Mouse (Mus musculus): ENCODE results near the gene Pdss2. TPM values are rescaled to one million over a fixed set of nuclear protein-coding genes. Genes with fewer than 3 reads are reported as not detected.
"Not testable (repeated sequence)": the region's sequence is repeated elsewhere in the genome, so short reads cannot be mapped to it uniquely, and the experiment has no call there.

Pdss2 gene
- polyA plus RNA-seq, 1 experiment from 2014 or later, result 13.2 TPM

DNA sequence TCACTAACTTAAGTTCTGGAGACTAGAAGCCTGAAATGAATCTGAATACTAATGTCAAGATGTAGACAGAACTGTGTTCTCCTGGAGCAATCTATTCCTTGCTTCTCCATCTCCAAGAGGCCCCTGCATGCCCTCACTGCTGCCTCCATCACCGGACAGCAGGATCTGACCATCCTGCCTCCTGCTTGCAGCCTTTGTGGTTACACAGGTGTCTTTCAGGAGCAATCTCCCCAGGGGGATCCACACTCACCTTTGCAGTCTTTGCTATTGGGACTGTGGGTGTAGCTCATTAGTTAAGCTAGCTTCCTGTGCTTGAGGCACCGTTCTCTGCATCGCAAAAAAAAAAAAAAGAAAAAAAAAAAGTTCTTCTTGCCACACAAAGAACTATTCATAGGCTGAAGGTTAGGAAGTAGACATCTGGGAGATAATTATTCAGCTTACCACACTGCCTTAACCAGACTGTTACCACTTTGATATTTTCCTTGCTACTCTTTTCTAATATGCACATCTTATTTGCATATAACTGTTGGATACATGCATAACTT is 23.0 kb downstream of the Pdss2 start:
- ATAC-seq (replicated peaks; ENCODE audit: insufficient number of reproducible peaks, insufficient read depth, low FRiP score, low read depth), result no peak
- H3K27ac ChIP-seq, result no peak overlapping the region
- no peak overlapping the region for H3K4me2 ChIP-seq
- WGBS, result 36% methylated on average over 3 of the region's 3 CpGs
- no peak overlapping the region for H3K4me3 ChIP-seq
- no peaks in the 10 kb centered on the region for H3K27me3 ChIP-seq
- H3K9ac ChIP-seq, result no peak overlapping the region
- 0 out of 2 replicates have a peak, but pooled peaks cover 4% of the 10 kb centered on the region for H3K36me3 ChIP-seq
- no peaks in the 10 kb centered on the region for H3K9me3 ChIP-seq (replicated peaks)
- H3K4me1 ChIP-seq (replicated peaks), result peaks cover 15% of the 10 kb centered on the region; the same call in 1 of the 2 replicates

- no peak for ATAC-seq (replicated peaks; ENCODE audit: insufficient number of reproducible peaks, insufficient read depth, low FRiP score, low read depth)
- peaks cover 15% of the 10 kb centered on the region; the same call in 1 of the 2 replicates for H3K4me1 ChIP-seq (replicated peaks)
- no peaks in the 10 kb centered on the region for H3K27me3 ChIP-seq
- H3K36me3 ChIP-seq, result no peaks in the 10 kb centered on the region
- H3K4me3 ChIP-seq, result no peak overlapping the region
- H3K9ac ChIP-seq, result no peak overlapping the region
- no peaks in the 10 kb centered on the region for H3K9me3 ChIP-seq (replicated peaks)
- no peak overlapping the region for H3K27ac ChIP-seq
- no peak overlapping the region for H3K4me2 ChIP-seq
- 48% methylated on average over 17 of the region's 17 CpGs for WGBS
Observed at GRCm38 (mm10) chr10:43245461-43246200, 24.3 kb downstream of the Pdss2 start.

DNA sequence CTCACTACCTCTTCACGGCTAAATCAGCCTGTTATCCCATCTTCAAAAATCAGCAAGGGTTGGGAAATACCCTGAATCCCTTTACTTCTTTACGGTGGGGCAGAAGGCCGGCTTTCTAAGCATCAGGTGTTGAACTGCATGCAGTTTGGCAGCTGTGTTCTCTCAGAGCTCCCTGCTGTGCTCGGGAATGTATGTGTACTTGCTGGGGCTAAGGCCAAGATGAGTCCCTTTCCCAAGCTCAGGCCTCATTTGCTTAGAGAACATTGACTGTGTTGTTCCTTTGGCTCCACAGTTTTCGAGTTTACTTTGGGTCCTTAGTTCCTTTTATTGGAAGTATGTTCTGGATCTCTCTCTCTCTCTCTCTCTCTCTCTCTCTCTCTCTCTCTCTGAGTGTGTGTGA is 26.7 kb downstream of the Pdss2 start:
- Histone ChIP-seq H3K27me3 (no peaks in the 10 kb centered on the region), H3K27ac (peak overlapping the region; percentile 10; the same call in 1 of the 2 replicates), H3K4me3 (no peak overlapping the region), H3K4me1 (replicated peaks) (peaks cover 21% of the 10 kb centered on the region), H3K9me3 (replicated peaks) (no peaks in the 10 kb centered on the region), H3K9ac (no peak overlapping the region), H3K4me2 (no peak overlapping the region), H3K36me3 (no peaks in the 10 kb centered on the region)
- ATAC-seq (replicated peaks; ENCODE audit: insufficient number of reproducible peaks, insufficient read depth, low FRiP score, low read depth), result no peak
- 34% methylated on average over 5 of the region's 5 CpGs for WGBS

GRCm38 (mm10) chr10:43252324-43252723 is 31.0 kb downstream of the Pdss2 start:
- Histone ChIP-seq H3K36me3 (no peaks in the 10 kb centered on the region), H3K4me3 (no peak overlapping the region), H3K9me3 (replicated peaks) (no peaks in the 10 kb centered on the region), H3K9ac (no peak overlapping the region), H3K27ac (peak overlapping the region; percentile 22; the same call in 1 of the 2 replicates), H3K27me3 (no peaks in the 10 kb centered on the region), H3K4me2 (no peak overlapping the region), H3K4me1 (replicated peaks) (peaks cover 18% of the 10 kb centered on the region)
- 31% methylated on average over 4 of the region's 4 CpGs for WGBS
- no peak for ATAC-seq (replicated peaks; ENCODE audit: insufficient number of reproducible peaks, insufficient read depth, low FRiP score, low read depth)

GRCm38 (mm10) chr10:43256965-43257364 is 35.7 kb downstream of the Pdss2 start:
- H3K27me3 ChIP-seq; H3K4me2 ChIP-seq; H3K9ac ChIP-seq; H3K4me1 ChIP-seq (replicated peaks); ATAC-seq (replicated peaks; ENCODE audit: insufficient number of reproducible peaks, insufficient read depth, low FRiP score, low read depth); H3K4me3 ChIP-seq; H3K27ac ChIP-seq; H3K9me3 ChIP-seq (replicated peaks); H3K36me3 ChIP-seq: not testable (repeated sequence)
- no CpG with 5 or more reads among the region's 1 CpGs for WGBS

DNA sequence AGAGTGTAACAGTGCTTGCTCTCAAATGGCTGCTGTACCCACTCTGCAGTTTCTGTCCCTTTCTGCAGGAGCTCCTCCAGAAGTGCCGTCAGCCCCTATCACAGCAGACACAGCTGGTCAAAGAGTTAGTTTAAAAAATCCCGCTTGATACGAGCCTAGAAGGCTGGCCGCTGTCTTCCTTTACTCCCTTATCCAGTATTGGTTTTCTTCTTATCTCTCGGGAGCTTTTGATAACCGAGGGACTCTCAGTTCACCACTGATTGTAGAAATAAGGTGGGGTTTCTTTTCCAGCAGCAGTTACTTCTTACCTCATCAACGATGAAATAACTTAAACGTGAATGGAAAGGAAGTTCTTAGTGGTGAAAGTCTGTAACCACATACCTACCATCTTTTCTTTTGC is 36.2 kb downstream of the Pdss2 start:
- H3K4me3 ChIP-seq; H3K36me3 ChIP-seq; H3K4me1 ChIP-seq (replicated peaks); H3K27ac ChIP-seq; H3K9me3 ChIP-seq (replicated peaks); H3K9ac ChIP-seq; ATAC-seq (replicated peaks; ENCODE audit: insufficient number of reproducible peaks, insufficient read depth, low FRiP score, low read depth); H3K27me3 ChIP-seq; H3K4me2 ChIP-seq: not testable (repeated sequence)
- 38% methylated on average over 8 of the region's 8 CpGs for WGBS

DNA sequence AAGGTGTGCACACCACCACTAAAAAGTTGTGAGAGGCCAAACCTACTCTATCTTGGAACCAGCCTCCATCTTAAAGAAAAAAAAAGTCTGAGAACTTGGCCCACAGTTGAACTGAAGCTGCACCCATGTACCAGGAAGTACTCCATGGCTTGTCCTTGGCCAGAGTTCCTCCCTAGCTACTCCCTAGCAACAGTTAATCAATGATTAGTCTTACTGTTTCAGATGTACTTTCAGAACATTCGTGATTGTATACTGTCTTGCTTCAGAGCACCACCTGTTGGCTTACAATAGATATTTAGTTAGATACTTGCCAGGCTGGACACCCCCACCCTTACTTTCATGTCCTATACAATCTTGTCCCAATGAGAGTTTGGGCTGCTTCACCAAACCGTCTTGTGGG is 50.0 kb downstream of the Pdss2 start:
- Histone ChIP-seq H3K4me2 (no peak overlapping the region), H3K9ac (no peak overlapping the region), H3K4me3 (no peak overlapping the region), H3K36me3 (no peaks in the 10 kb centered on the region), H3K27me3 (no peaks in the 10 kb centered on the region), H3K9me3 (replicated peaks) (no peaks in the 10 kb centered on the region), H3K27ac (no peak overlapping the region), H3K4me1 (replicated peaks) (no peaks in the 10 kb centered on the region)
- WGBS, result 82% methylated on average over 2 of the region's 2 CpGs
- no peak for ATAC-seq (replicated peaks; ENCODE audit: insufficient number of reproducible peaks, insufficient read depth, low FRiP score, low read depth)

GRCm38 (mm10) chr10:43272381-43272780 is 51.1 kb downstream of the Pdss2 start:
- no peaks in the 10 kb centered on the region for H3K27me3 ChIP-seq
- no peak overlapping the region for H3K9ac ChIP-seq
- H3K36me3 ChIP-seq, result no peaks in the 10 kb centered on the region
- no peak overlapping the region for H3K4me3 ChIP-seq
- no peak overlapping the region for H3K4me2 ChIP-seq
- H3K9me3 ChIP-seq (replicated peaks), result no peaks in the 10 kb centered on the region
- no peak for ATAC-seq (replicated peaks; ENCODE audit: insufficient number of reproducible peaks, insufficient read depth, low FRiP score, low read depth)
- no peak overlapping the region for H3K27ac ChIP-seq
- no peaks in the 10 kb centered on the region for H3K4me1 ChIP-seq (replicated peaks)
- WGBS, result 76% methylated on average over 4 of the region's 4 CpGs

DNA sequence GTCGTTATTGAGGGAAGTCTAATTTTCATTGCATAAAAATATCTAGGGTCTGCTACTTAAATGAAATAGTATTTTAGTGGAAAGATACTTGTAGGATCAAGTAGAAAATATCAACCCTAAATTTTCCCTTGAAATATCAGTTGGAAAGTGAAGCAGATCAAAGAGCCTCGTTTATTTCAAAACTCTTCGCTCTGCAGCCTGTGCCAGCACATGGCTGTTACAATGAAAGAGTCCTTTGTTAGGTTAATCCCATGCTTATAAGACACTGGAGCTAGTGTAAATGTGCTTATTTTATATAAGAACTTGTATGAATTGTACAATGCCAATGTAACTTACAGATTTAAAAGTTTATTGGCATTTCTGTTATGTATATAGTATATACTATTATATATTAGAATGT is 51.8 kb downstream of the Pdss2 start:
- H3K9me3 ChIP-seq (replicated peaks), result no peaks in the 10 kb centered on the region
- ATAC-seq (replicated peaks; ENCODE audit: insufficient number of reproducible peaks, insufficient read depth, low FRiP score, low read depth), result no peak

GRCm38 (mm10) chr10:43275446-43275845 is 54.2 kb downstream of the Pdss2 start:
- Histone ChIP-seq H3K9me3 (replicated peaks) (no peaks in the 10 kb centered on the region), H3K4me3 (no peak overlapping the region), H3K4me1 (replicated peaks) (no peaks in the 10 kb centered on the region), H3K9ac (no peak overlapping the region), H3K27me3 (no peaks in the 10 kb centered on the region), H3K27ac (no peak overlapping the region), H3K36me3 (no peaks in the 10 kb centered on the region), H3K4me2 (no peak overlapping the region)
- 80% methylated on average over 5 of the region's 5 CpGs for WGBS
- ATAC-seq (replicated peaks; ENCODE audit: insufficient number of reproducible peaks, insufficient read depth, low FRiP score, low read depth), result no peak

More for the DNA sequence above, 51.8 kb downstream of the Pdss2 start:
- Histone ChIP-seq H3K27me3 (no peaks in the 10 kb centered on the region), H3K9ac (no peak overlapping the region), H3K36me3 (no peaks in the 10 kb centered on the region), H3K4me3 (no peak overlapping the region), H3K4me2 (no peak overlapping the region), H3K4me1 (replicated peaks) (no peaks in the 10 kb centered on the region), H3K27ac (no peak overlapping the region)
- WGBS, result 80% methylated on average over 3 of the region's 3 CpGs

DNA sequence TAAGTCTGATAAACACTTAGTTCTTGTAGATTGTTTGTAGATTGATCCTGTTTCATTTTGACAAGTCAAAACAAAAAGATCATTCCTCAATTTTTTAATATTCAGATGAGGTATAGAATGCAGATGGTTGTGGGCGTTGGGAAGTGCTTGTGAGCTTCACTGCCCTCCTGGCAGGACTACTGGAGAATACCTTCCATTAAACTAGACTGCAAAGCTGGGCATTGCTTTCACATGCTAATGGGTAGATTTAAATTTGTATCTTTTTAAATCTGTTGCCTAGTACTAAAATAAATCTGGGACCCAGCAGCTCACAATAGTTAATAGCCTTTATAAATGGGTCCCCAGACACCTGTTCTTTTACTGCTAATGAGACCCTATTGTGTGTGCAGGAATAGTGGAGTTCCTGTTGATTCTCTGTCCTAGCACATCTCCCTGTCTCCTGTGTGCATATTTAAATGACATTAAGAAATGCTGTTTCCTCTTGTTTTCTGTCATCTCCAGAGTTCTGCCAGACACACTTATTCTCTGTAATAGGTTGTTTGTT is 54.9 kb downstream of the Pdss2 start:
- no peak overlapping the region for H3K27ac ChIP-seq
- WGBS, result 90% methylated on average over 1 of the region's 1 CpGs
- no peaks in the 10 kb centered on the region for H3K9me3 ChIP-seq (replicated peaks)
- H3K4me1 ChIP-seq (replicated peaks), result no peaks in the 10 kb centered on the region
- H3K4me2 ChIP-seq, result no peak overlapping the region
- no peak overlapping the region for H3K4me3 ChIP-seq
- ATAC-seq (replicated peaks; ENCODE audit: insufficient number of reproducible peaks, insufficient read depth, low FRiP score, low read depth), result no peak
- H3K9ac ChIP-seq, result no peak overlapping the region
- H3K27me3 ChIP-seq, result no peaks in the 10 kb centered on the region
- no peaks in the 10 kb centered on the region for H3K36me3 ChIP-seq
